ENCODE assay signal across 12 mouse cellular contexts in the genomic region with DNA sequence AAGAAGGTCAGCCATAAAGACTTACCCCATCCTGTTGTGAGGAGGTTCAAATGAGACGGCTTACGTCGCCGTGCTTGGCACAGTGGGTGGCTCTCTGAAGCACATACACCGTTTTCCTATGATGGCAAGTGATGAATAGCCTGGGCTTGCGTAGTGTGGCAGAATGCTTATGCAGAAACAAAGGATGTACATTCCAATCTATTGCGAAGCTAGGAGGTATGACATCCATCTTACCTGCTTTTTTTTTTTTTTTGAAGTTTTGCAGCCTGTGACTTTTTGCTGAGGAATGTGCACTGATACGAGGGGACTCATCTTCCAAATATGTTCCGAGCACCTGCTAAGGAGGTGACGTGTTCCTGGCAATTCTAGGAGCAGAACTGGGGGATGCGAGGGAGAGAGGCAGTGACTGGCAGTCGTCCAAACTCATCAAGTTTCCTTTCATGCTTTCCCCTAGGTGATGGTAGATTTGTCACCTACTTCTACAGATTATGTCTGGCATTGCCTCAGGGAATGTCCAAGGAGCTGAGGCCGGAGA.
A peak's percentile ranks its signal among the peaks of the same experiment; 100 is the strongest.
DNase-seq lines count a peak whose midpoint lies in the region; ATAC-seq lines count a peak whose summit lies in the region.
"Had no signal": no experiment of that assay in that cellular context is flagged by ENCODE, and none has a peak within 500 bp of the region (broad histone marks: within the 10 kb centered on the region; RNA-seq: fewer than 3 reads in every experiment).

No protein-coding gene starts in this region.

- H3K9ac ChIP-seq in lung, embryonic 16.5 days (ENCODE audit: low read length) = no peak overlapping the region
- H3K9ac ChIP-seq: embryonic facial prominence, embryonic 12.5 days; heart, embryonic 12.5 days had no signal

- peaks cover 47% of the 10 kb centered on the region for H3K4me1 ChIP-seq in heart, embryonic 10.5 days
- H3K4me1 ChIP-seq in lung, embryonic 16.5 days (replicated peaks; ENCODE audit: control insufficient read depth, insufficient read depth, low read length) = peaks cover 54% of the 10 kb centered on the region

- WGBS in heart, embryonic 10.5 days = 67% methylated on average over 13 of the region's 13 CpGs
- WGBS in lung, embryonic 16.5 days = 33% methylated on average over 13 of the region's 13 CpGs

- peaks cover 13% of the 10 kb centered on the region; the same call in 1 of the 2 replicates for H3K27me3 ChIP-seq in heart, embryonic 10.5 days (ENCODE audit: insufficient read depth, poor library complexity, severe bottlenecking)
- H3K27me3 ChIP-seq in lung, embryonic 16.5 days (ENCODE audit: control insufficient read depth, insufficient read depth, low read depth, low read length) = no peaks in the 10 kb centered on the region
- H3K27me3 ChIP-seq: embryonic facial prominence, embryonic 12.5 days; heart, embryonic 12.5 days had no signal

- no peak overlapping the region for H3K4me2 ChIP-seq in lung, embryonic 16.5 days (ENCODE audit: low read depth, low read length)
- H3K4me2 ChIP-seq: embryonic facial prominence, embryonic 12.5 days; heart, embryonic 12.5 days had no signal

- no peak overlapping the region for H3K4me3 ChIP-seq in heart, embryonic 10.5 days
- no peak overlapping the region for H3K4me3 ChIP-seq in lung, embryonic 16.5 days (ENCODE audit: low read length)
- H3K4me3 ChIP-seq: embryonic facial prominence, embryonic 12.5 days; heart, embryonic 12.5 days had no signal

- no peak for DNase-seq in heart, embryonic 10.5 days (ENCODE audit: low spot score)
- DNase-seq in heart, postnatal 25 days (ENCODE audit: low spot score) = no peak
- no peak for DNase-seq in lung, adult 18-20 months
- DNase-seq in R1 (ENCODE audit: low read depth, low spot score) = peak; percentile 65
- DNase-seq in mesoderm, embryonic 11.5 days (ENCODE audit: low read depth, low spot score) = peak; percentile 35
- DNase-seq in adrenal gland, postnatal 25 days = no peak
- DNase-seq in spleen, postnatal 10 days (ENCODE audit: low spot score in 2 of 2) = no peak
- DNase-seq: layer of hippocampus, adult 9-11 months had no signal

- 0 out of 2 replicates have a peak, but pooled peaks have one; percentile 13 for ATAC-seq in lung, embryonic 16.5 days (ENCODE audit: low read depth)

- no peaks in the 10 kb centered on the region for H3K36me3 ChIP-seq in heart, embryonic 10.5 days
- H3K36me3 ChIP-seq in lung, embryonic 16.5 days (ENCODE audit: control insufficient read depth, insufficient read depth, low read length) = no peaks in the 10 kb centered on the region
- H3K36me3 ChIP-seq: embryonic facial prominence, embryonic 12.5 days; heart, embryonic 12.5 days had no signal

- peak overlapping the region; percentile 52; the same call in 1 of the 2 replicates for H3K27ac ChIP-seq in heart, embryonic 10.5 days
- no peak overlapping the region for H3K27ac ChIP-seq in lung, embryonic 16.5 days (ENCODE audit: low read length)
- H3K27ac ChIP-seq: embryonic facial prominence, embryonic 12.5 days; macrophage had no signal

- intact Hi-C loops in heart, postnatal 25 days (cut with DNase I) = no loop called here

- H3K9me3 ChIP-seq in heart, embryonic 10.5 days = no peaks in the 10 kb centered on the region
- no peaks in the 10 kb centered on the region for H3K9me3 ChIP-seq in lung, embryonic 16.5 days (ENCODE audit: control insufficient read depth, low read length)
- H3K9me3 ChIP-seq: embryonic facial prominence, embryonic 12.5 days; heart, embryonic 12.5 days had no signal

Comparison
In these comparisons a context has a peak if more than half of its experiments do, and no peak if none do; other contexts are left out.
1. DNase-seq: peak in R1 (single experiment) and mesoderm, embryonic 11.5 days (single experiment); none in heart, embryonic 10.5 days (single experiment), heart, postnatal 25 days (single experiment), lung, adult 18-20 months (0 of 2), adrenal gland, postnatal 25 days (single experiment) and spleen, postnatal 10 days (0 of 2).